Mouse (Mus musculus): ENCODE data around the gene Snd1. TPM values are rescaled to one million over a fixed set of nuclear protein-coding genes. Genes with fewer than 3 reads are reported as not detected.

Snd1 gene
- total RNA-seq, 2 experiments from 2014 or later, result 76.7 to 77.9 TPM

DNA sequence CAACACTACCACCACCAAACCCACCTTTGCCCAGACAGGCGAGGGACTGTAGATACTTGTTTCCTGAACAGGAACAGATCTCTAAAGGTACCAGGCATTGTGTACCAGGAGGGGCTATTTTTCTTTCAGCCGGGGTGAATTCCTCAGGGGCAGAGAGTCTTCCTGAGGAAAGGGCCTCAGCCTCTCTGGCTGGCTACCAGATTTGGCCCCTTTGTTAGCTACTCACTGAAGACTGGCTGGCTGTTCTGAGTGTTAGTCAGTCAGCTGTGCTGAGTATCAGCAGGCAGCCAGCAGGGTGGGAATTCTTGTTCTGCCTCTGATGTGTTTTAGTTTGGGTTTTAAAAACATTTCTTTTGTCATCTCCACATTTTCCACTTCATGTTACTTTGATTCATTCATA, 158.2 kb downstream of the Snd1 start:
- no peak for DNase-seq (ENCODE audit: extremely low spot score in 1 of 2, low spot score in 2 of 2)
- Histone ChIP-seq H3K4me3 (no peak overlapping the region), H3K27ac (no peak overlapping the region)
- intact Hi-C loops (cut with DNase I), result no loop called here
- TF ChIP-seq CTCF (IDR thresholded peaks at IDR 0.05), result no peak

DNA sequence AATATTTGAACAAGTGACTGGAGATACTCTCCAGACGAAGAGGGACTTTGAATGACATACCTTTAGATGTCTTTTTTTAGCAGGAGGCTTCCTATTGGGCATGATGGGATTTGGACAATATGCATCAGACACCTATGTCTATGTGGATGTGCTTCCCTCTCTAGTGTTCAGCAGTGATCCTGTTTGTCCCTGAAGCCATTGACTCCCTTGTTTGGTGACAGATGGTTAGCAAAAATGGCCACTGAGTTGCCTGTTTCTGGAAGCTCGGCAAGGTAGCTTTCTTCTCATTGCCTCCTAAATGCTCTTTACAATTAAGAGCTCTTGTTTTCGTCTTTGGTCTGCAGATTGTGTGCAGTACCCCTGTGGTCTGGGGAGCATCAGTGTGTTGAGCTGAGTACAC, 158.7 kb downstream of the Snd1 start:
- no peak overlapping the region for H3K27ac ChIP-seq
- DNase-seq (ENCODE audit: extremely low spot score in 1 of 2, low spot score in 2 of 2), result no peak
- no peak overlapping the region for H3K4me3 ChIP-seq
- TF ChIP-seq CTCF (IDR thresholded peaks at IDR 0.05), result no peak
- intact Hi-C loops (cut with DNase I), result no loop called here

DNA sequence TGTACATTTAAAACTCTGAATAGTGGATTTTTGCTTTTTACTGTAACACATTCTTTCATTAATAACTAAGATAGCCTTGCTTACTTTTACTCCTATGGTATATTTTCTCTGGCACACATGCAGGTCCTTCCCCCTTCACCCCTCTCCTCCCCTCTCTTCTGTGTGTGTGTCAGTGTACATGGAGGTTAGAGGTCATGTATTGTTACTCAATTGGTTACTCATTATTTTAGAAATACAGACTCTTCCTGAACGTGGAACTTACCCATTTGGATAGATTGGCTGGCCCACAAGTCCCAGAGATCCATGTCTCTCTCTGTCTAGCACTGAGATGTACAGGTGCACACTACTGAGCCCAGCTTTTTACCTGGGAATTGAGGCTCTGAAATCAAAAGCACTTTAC, 160.2 kb downstream of the Snd1 start:
- no peak for TF ChIP-seq CTCF (IDR thresholded peaks at IDR 0.05)
- DNase-seq (ENCODE audit: extremely low spot score in 1 of 2, low spot score in 2 of 2), result no peak
- intact Hi-C loops (cut with DNase I), result no loop called here
- H3K27ac ChIP-seq, result no peak overlapping the region
- no peak overlapping the region for H3K4me3 ChIP-seq

DNA sequence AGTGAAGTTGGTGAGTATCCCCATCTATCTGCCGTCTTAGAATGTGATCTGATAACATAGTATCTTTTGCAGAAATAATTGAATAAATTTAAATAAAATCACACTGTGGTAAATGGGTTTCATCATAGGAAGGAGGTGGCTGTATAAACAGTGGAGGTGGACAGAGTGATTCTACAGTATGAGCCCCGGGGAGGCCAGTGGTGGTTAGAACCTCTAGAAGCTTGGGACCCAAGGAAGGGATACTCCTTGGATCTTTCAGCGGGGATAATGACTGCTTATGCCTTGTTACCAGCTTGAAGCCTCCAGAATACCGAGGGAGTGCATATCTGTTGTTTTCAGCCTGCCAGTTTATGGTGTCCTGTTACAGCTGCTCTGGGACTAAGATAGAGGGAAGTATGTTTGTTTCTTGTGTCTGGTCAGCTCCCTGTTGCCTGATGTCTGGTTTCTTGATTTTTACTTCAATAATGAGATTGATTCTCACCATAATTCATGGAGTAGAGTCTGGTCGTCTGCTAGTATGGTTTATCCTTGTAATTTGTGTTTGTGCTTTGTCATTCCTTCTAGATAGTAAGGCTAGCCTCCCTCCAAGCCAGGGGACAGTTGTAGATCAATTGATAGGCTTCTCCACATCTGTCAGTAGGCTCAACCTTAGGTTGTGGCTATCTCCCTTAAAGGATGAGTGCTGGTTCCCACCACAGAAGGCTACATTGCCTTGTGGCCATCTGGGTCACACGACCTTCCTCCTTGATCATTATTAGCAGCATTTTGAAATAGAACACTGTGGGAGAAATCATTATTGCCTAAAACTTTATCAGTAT, 160.8 kb downstream of the Snd1 start:
- intact Hi-C loops (cut with DNase I), result no loop called here
- no peak for TF ChIP-seq CTCF (IDR thresholded peaks at IDR 0.05)
- no peak for DNase-seq (ENCODE audit: extremely low spot score in 1 of 2, low spot score in 2 of 2)
- H3K4me3 ChIP-seq, result no peak overlapping the region
- no peak overlapping the region for H3K27ac ChIP-seq

DNA sequence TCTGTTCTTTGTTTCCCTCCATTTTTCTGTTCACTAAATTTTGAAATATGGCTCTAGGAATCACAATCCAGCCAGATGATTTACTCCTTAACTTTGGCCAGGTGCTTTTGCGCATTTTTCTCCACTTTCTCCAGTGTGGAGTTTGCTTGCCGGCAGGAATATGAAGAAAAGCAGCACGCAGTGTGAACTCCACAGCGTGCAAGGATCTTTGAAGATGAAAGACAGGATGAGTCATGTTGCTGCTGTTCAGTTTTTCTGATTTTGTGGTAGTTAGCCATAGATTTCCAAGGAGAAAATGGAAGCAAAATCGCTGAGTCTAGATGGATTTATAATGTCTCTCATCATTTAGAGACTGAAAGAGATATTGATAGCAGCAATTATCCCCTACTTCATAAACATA, 165.1 kb downstream of the Snd1 start:
- no peak for DNase-seq (ENCODE audit: extremely low spot score in 1 of 2, low spot score in 2 of 2)
- Histone ChIP-seq H3K4me3 (no peak overlapping the region), H3K27ac (peak overlapping the region; percentile 45; the same call in 1 of the 2 replicates)
- TF ChIP-seq CTCF (IDR thresholded peaks at IDR 0.05), result no peak
- intact Hi-C loops (cut with DNase I), result no loop called here

DNA sequence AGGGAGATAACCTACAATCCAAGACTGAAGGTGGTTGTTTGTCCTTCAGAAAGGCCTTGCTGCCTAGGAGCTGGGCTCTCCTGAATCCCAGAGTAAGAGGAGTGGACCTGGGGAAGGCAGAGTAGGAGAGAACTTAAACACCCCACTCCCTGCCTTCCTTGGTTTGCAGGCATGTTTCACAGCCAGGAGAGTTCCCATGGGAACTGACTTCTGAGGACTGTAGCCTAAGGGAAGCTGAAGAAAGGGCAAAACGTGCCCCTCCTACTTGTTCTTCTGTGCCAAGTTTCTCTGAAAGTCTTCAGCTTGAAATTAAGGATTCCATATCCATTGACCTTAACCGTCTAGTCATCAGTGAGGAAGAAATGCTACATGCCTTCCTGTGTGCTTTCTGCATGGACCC, 168.0 kb downstream of the Snd1 start:
- H3K27ac ChIP-seq, result no peak overlapping the region
- intact Hi-C loops (cut with DNase I), result no loop called here
- DNase-seq (ENCODE audit: extremely low spot score in 1 of 2, low spot score in 2 of 2), result no peak
- TF ChIP-seq CTCF (IDR thresholded peaks at IDR 0.05), result no peak
- H3K4me3 ChIP-seq, result no peak overlapping the region

DNA sequence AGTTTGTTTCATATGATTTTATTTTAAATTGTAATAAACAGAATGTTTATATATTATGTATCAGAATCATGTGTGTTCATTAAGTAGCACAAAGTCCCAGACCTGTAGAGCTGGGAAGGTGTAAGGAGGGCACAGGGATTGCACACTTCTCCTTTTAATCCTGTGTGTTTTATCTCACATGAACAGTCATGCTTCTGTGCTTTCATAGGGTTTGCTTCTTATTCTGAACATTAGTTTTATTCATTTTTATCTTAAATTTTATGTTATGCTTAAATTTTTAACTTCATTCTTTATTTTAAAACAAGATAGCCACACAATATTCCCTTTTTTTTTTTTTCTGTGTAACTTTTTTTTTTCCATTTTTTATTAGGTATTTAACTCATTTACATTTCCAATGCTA, 170.3 kb downstream of the Snd1 start:
- Histone ChIP-seq H3K4me3 (no peak overlapping the region), H3K27ac (no peak overlapping the region)
- TF ChIP-seq CTCF (IDR thresholded peaks at IDR 0.05), result no peak
- intact Hi-C loops (cut with DNase I), result no loop called here
- no peak for DNase-seq (ENCODE audit: extremely low spot score in 1 of 2, low spot score in 2 of 2)

DNA sequence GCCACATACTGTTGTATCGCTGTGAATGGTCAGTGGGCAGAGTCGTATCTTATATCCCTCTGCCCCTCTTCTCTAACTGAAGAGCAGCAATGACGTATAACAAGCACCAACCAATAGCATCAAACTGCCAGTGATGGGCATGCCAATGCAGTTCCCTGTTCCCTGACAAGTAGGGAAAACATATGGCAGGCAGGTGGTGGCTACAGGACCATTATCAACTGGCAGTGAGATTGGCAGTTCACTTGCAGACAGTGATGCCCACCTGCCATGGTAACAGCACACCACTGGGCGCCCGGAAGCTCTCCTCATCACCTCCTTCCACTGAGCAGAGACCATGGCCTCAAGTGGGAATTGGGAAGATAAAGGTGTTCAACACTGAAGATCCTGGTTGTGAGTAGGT, 181.6 kb downstream of the Snd1 start:
- no peak overlapping the region for H3K4me3 ChIP-seq
- no peak overlapping the region for H3K27ac ChIP-seq
- no peak for DNase-seq (ENCODE audit: extremely low spot score in 1 of 2, low spot score in 2 of 2)
- no peak for TF ChIP-seq CTCF (IDR thresholded peaks at IDR 0.05)
- intact Hi-C loops (cut with DNase I), result no loop called here

DNA sequence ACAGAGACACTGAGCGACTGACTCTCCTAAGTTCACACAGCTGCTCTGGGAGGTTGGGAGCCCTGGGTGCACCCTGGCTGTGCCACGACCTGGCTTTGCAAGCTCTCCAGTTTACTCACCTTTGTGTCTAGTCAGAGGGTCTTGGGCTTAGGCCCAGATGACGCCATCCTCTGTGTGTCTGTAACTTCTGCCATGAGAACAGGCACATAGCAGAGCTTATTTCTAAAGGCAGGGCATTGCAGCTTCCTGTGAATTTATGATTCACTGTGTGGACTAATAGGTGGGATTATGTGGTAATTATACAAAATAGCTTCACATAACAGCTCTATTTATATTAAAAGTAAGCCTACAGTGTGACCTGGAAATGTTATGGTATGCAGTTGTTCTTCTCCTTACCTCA, 188.1 kb downstream of the Snd1 start:
- TF ChIP-seq CTCF (IDR thresholded peaks at IDR 0.05), result no peak
- H3K4me3 ChIP-seq, result no peak overlapping the region
- intact Hi-C loops (cut with DNase I), result no loop called here
- H3K27ac ChIP-seq, result peak overlapping the region; percentile 17; the same call in 1 of the 2 replicates
- DNase-seq (ENCODE audit: extremely low spot score in 1 of 2, low spot score in 2 of 2), result no peak

DNA sequence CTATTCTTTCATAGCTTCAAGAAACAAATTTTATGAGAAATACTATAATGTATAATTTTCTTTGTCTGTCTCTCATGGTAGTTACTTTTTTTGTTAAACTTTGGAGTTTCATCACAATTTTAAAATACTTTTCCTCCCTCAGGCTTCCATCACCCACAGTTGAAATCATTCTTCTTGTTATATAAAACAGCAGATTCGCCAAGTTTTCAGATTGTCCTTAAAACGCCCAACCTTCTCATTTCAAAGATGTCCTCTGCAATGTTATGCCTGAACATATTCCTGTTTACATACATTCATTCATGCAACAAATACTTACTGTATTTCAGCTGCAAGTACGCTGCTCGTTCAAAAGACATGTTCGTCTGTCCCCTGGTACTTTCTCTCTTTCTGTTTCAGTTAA, 188.7 kb downstream of the Snd1 start:
- no peak for DNase-seq (ENCODE audit: extremely low spot score in 1 of 2, low spot score in 2 of 2)
- intact Hi-C loops (cut with DNase I), result no loop called here
- Histone ChIP-seq H3K27ac (peak overlapping the region; percentile 66), H3K4me3 (no peak overlapping the region)
- no peak for TF ChIP-seq CTCF (IDR thresholded peaks at IDR 0.05)

DNA sequence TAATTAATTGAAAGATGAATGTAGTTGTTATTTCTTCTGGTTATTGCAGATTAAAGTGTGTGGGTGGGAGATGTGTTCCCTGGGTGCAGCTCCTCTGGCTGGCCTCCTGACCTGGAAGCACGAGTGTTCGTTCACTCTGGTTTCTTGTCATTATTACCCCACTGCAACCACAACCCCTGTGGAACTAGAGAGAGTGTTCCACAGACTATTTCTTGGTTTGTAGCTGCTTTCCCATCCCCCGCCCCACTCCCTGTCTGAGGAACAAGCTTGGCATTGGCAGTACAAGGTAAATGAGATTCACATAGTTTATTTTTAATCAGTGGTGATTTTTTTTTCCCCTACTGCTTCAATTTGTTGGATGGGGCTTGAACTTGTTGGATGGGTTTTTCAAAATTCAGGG, 189.8 kb downstream of the Snd1 start:
- Histone ChIP-seq H3K27ac (no peak overlapping the region), H3K4me3 (no peak overlapping the region)
- DNase-seq (ENCODE audit: extremely low spot score in 1 of 2, low spot score in 2 of 2), result no peak
- intact Hi-C loops (cut with DNase I), result no loop called here
- TF ChIP-seq CTCF (IDR thresholded peaks at IDR 0.05), result no peak

DNA sequence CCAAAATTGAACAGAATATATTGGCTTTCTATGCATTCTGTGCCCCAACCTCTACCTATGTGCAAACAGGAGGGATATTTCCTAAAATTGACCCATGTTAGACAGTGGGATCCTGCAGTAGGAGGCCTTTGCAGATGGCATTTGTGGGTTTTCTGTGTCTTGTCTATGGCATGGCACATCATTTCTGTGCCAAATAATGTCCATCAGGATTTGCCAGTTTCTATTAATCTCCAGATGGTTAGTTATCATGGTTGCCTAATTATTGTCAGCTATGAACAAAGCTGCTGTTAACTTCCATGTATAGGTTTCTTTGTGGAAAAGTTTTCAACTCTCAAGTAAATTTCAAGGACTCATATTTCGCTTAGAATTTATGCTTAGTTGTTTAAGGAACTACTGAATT, 192.6 kb downstream of the Snd1 start:
- intact Hi-C loops (cut with DNase I), result no loop called here
- H3K27ac ChIP-seq, result no peak overlapping the region
- TF ChIP-seq CTCF (IDR thresholded peaks at IDR 0.05), result no peak
- H3K4me3 ChIP-seq, result no peak overlapping the region
- no peak for DNase-seq (ENCODE audit: extremely low spot score in 1 of 2, low spot score in 2 of 2)

DNA sequence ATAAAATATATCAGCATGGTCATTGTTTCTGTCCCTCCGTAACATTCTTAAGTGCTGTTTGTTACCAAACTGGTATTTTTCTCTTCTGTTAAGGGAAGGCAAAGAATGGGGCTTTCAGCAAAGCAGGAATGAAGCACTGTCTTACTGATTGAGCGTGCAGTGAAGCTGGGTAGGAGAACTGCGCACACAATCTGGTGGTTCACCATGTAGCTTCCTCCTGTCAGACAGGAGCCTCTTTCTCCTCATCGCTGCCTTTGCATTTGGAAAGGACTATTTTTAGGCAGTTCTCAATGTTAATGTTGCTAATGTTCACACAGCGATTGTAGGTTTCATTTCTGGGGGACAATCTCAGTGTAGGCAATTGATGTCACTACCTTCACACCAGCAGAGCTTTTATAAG, 194.3 kb downstream of the Snd1 start:
- Histone ChIP-seq H3K4me3 (no peak overlapping the region), H3K27ac (no peak overlapping the region)
- no peak for DNase-seq (ENCODE audit: extremely low spot score in 1 of 2, low spot score in 2 of 2)
- intact Hi-C loops (cut with DNase I), result no loop called here
- no peak for TF ChIP-seq CTCF (IDR thresholded peaks at IDR 0.05)

Measured in left cerebral cortex, adult 2 months (tissue).